Mouse (Mus musculus) CH12.LX (cell line): Measurements from ENCODE around the gene Hebp1. TPM values are rescaled to one million over a fixed set of nuclear protein-coding genes. Genes with fewer than 3 reads are reported as not detected.

Experiments used
- DNase-seq: peaks from one replicate; pipeline ENCODE4 v3.0.0-alpha.2; 2013; ENCODE audit errors: extremely low read depth
- H3K27ac ChIP-seq: 2 replicates; pipeline ENCODE4 v1.5.1; 2012; ENCODE audit warnings: low read depth, mild to moderate bottlenecking, control low read depth, moderate library complexity; ENCODE audit not compliant: insufficient read depth
- H3K27me3 ChIP-seq: replicated peaks from 2 replicates; pipeline ENCODE3; 2012; ENCODE audit warnings: inconsistent platforms
- H3K36me3 ChIP-seq, 2 experiments: replicated peaks in 1 of 2; 2 replicates each; pipeline versions ENCODE3 to v1.6.1; 2012; ENCODE audit warnings: inconsistent platforms in 1 of 2, low read length in 1 of 2, mild to moderate bottlenecking in 1 of 2, mixed read lengths in 1 of 2, moderate library complexity in 1 of 2; ENCODE audit not compliant: control insufficient read depth in 1 of 2, insufficient read depth in 1 of 2
- H3K4me1 ChIP-seq, 2 experiments: 2 replicates each; pipeline ENCODE4 v1.6.1; 2012; ENCODE audit warnings: inconsistent platforms in 1 of 2, moderate library complexity in 1 of 2; ENCODE audit not compliant: insufficient read depth in 2 of 2, control insufficient read depth in 1 of 2
- H3K4me2 ChIP-seq: 2 replicates; pipeline ENCODE4 v1.6.1; 2012; ENCODE audit warnings: low read depth, mild to moderate bottlenecking, control low read depth; ENCODE audit not compliant: poor library complexity, insufficient read depth, severe bottlenecking
- H3K4me3 ChIP-seq, 3 experiments: fragments of 150-350 bp in 1 of 3; sonication (generic) in 1 of 3; replicated peaks in 1 of 3; 2 replicates each; pipeline versions ENCODE3 to v1.5.1; 2011 to 2012; ENCODE audit warnings: low read depth in 2 of 3, low read length in 2 of 3, mild to moderate bottlenecking in 2 of 3, moderate library complexity in 2 of 3, control low read depth in 1 of 3, improper control_type of control experiment in 1 of 3, inconsistent platforms in 1 of 3, mixed read lengths in 1 of 3; ENCODE audit not compliant: poor library complexity in 1 of 3
- H3K79me2 ChIP-seq: replicated peaks from 2 replicates; pipeline ENCODE4 v1.6.1; 2012; ENCODE audit warnings: mild to moderate bottlenecking, moderate library complexity; ENCODE audit not compliant: control insufficient read depth, poor library complexity, insufficient read depth, severe bottlenecking; ENCODE audit errors: extremely low read depth
- H3K9ac ChIP-seq: 2 replicates; pipeline ENCODE4 v1.6.1; 2012; ENCODE audit warnings: low read depth, mild to moderate bottlenecking, control low read depth, moderate library complexity; ENCODE audit not compliant: insufficient read depth
- H3K9me3 ChIP-seq: replicated peaks from 2 replicates; pipeline ENCODE3; 2012; ENCODE audit warnings: low read length, inconsistent platforms, mixed read lengths
- BHLHE40 ChIP-seq: IDR thresholded peaks from 2 replicates; pipeline ENCODE4 v1.6.1; 2011; ENCODE audit warnings: mild to moderate bottlenecking, low read depth, low read length, improper control_type of control experiment
- CHD1 ChIP-seq: IDR thresholded peaks from 2 replicates; pipeline ENCODE4 v1.6.1; 2012; ENCODE audit warnings: low read depth, low read length, improper control_type of control experiment, inconsistent platforms
- CHD2 ChIP-seq: IDR thresholded peaks from 2 replicates; pipeline ENCODE4 v1.6.1; 2011; ENCODE audit warnings: low read length, improper control_type of control experiment
- CTCF ChIP-seq, 2 experiments: IDR thresholded peaks in 1 of 2; conservative IDR thresholded peaks in 1 of 2; 2 replicates each; pipeline ENCODE4 v1.5.1; 2011 to 2012; ENCODE audit warnings: low read depth in 2 of 2, low read length in 2 of 2, improper control_type of control experiment in 1 of 2, inconsistent platforms in 1 of 2, mild to moderate bottlenecking in 1 of 2, moderate library complexity in 1 of 2
- E2F4 ChIP-seq: IDR thresholded peaks from 2 replicates; pipeline ENCODE4 v1.6.1; 2011; ENCODE audit warnings: low read depth, low read length, improper control_type of control experiment; ENCODE audit not compliant: insufficient replicate concordance
- ELF1 ChIP-seq: IDR thresholded peaks from 2 replicates; pipeline ENCODE4 v1.6.1; 2014; ENCODE audit warnings: low read depth, mild to moderate bottlenecking, inconsistent platforms, low read length, improper control_type of control experiment
- GABPA ChIP-seq: IDR thresholded peaks from 2 replicates; pipeline ENCODE4 v1.6.1; 2012; ENCODE audit warnings: low read depth, low read length, improper control_type of control experiment, inconsistent platforms; ENCODE audit not compliant: insufficient replicate concordance
- IRF4 ChIP-seq: IDR thresholded peaks from 2 replicates; pipeline ENCODE4 v1.6.1; 2014; ENCODE audit warnings: low read depth, mild to moderate bottlenecking, inconsistent platforms, low read length, improper control_type of control experiment
- JUN ChIP-seq: IDR thresholded peaks from 2 replicates; pipeline ENCODE4 v1.6.1; 2011; ENCODE audit warnings: low read depth, mild to moderate bottlenecking, low read length, improper control_type of control experiment, moderate library complexity; ENCODE audit not compliant: insufficient read depth
- JUND ChIP-seq: conservative IDR thresholded peaks from 2 replicates; pipeline ENCODE4 v1.6.1; 2011; ENCODE audit warnings: low read depth, low read length, improper control_type of control experiment
- MAFK ChIP-seq: IDR thresholded peaks from 2 replicates; pipeline ENCODE4 v1.6.1; 2011; ENCODE audit warnings: low read length, improper control_type of control experiment; ENCODE audit not compliant: insufficient replicate concordance
- MEF2A ChIP-seq: IDR thresholded peaks from 2 replicates; pipeline ENCODE4 v1.6.1; 2014; ENCODE audit warnings: low read depth, mild to moderate bottlenecking, inconsistent platforms, low read length, improper control_type of control experiment, borderline replicate concordance
- MXI1 ChIP-seq: IDR thresholded peaks from 2 replicates; pipeline ENCODE4 v1.6.1; 2011; ENCODE audit warnings: mild to moderate bottlenecking, low read depth, low read length, improper control_type of control experiment
- NELFE ChIP-seq: IDR thresholded peaks from 2 replicates; pipeline ENCODE4 v1.6.1; 2011; ENCODE audit warnings: low read depth, low read length, improper control_type of control experiment
- POLR2AphosphoS2 ChIP-seq: IDR thresholded peaks from 2 replicates; pipeline ENCODE4 v1.6.1; 2011; ENCODE audit warnings: low read depth, low read length, improper control_type of control experiment
- RAD21 ChIP-seq: IDR thresholded peaks from 2 replicates; pipeline ENCODE4 v1.6.1; 2011; ENCODE audit warnings: low read depth, mild to moderate bottlenecking, low read length, improper control_type of control experiment, moderate library complexity
- SMC3 ChIP-seq: IDR thresholded peaks from 2 replicates; pipeline ENCODE4 v1.6.1; 2011; ENCODE audit warnings: low read depth, low read length, improper control_type of control experiment
- TBP ChIP-seq: conservative IDR thresholded peaks from 2 replicates; pipeline ENCODE4 v1.6.1; 2011; ENCODE audit warnings: low read depth, low read length, improper control_type of control experiment
- TCF12 ChIP-seq: IDR thresholded peaks from 2 replicates; pipeline ENCODE4 v1.6.1; 2014; ENCODE audit warnings: low read depth, mild to moderate bottlenecking, inconsistent platforms, low read length, improper control_type of control experiment
- UBTF ChIP-seq: IDR thresholded peaks from 2 replicates; pipeline ENCODE4 v1.6.1; 2012; ENCODE audit warnings: low read depth, mild to moderate bottlenecking, inconsistent platforms, low read length, improper control_type of control experiment, moderate library complexity
- USF2 ChIP-seq: conservative IDR thresholded peaks from 2 replicates; pipeline ENCODE4 v1.6.1; 2011; ENCODE audit warnings: low read depth, low read length, improper control_type of control experiment
- ZC3H11A ChIP-seq: IDR thresholded peaks from 2 replicates; pipeline ENCODE4 v1.6.1; 2012; ENCODE audit warnings: low read depth, mild to moderate bottlenecking, inconsistent platforms, low read length, improper control_type of control experiment
- ZMIZ1 ChIP-seq: IDR thresholded peaks from 2 replicates; pipeline ENCODE4 v1.6.1; 2012; ENCODE audit warnings: low read depth, mild to moderate bottlenecking, inconsistent platforms, low read length, improper control_type of control experiment
- ZNF384 ChIP-seq: IDR thresholded peaks from 2 replicates; pipeline ENCODE4 v1.6.1; 2012; ENCODE audit warnings: low read depth, low read length, improper control_type of control experiment, inconsistent platforms
- dilution Hi-C: fragments of 300-500 bp; cut with MboI; formaldehyde crosslinking; loops from 2 replicates; pipeline ENCODE4 v1.14.3; 2020; ENCODE audit warnings: low sequenced_read_pairs; ENCODE audit not compliant: extremely low pct_unique_long_range_greater_than_20kb, extremely low pct_ligation_motif_present
- in situ Hi-C: fragments of 300-500 bp; cut with MboI; formaldehyde crosslinking; loops from 3 replicates; pipeline ENCODE4 v1.14.3; 2019; ENCODE audit warnings: low sequenced_read_pairs, low pct_ligation_motif_present, low pct_unique_long_range_greater_than_20kb, mixed read lengths
- polyA plus RNA-seq: library from polyadenylated mRNA; unstranded; fragments of >175 nt; gene quantifications from 2 replicates; pipeline ENCODE4 v1.2.1, GENCODE M21; 2012; ENCODE audit warnings: low read depth; ENCODE audit not compliant: insufficient read length
- total RNA-seq, 2 experiments: library from RNA; depleted of rRNA; stranded (reverse); fragments of 300-350 nt in 1 of 2; fragments of >200 nt in 1 of 2; gene quantifications; 2 replicates each; pipeline ENCODE4 v1.2.3; 2012 to 2014

Hebp1 gene
- total and polyA plus RNA-seq, 3 experiments, result not detected

GRCm38 (mm10) chr6:135124755-135125380, 73.0 kb downstream of the Hebp1 start:
- dilution Hi-C loops, result no loop called here
- H3K27me3 ChIP-seq, result peaks cover 14% of the 10 kb centered on the region
- TF ChIP-seq GABPA (no peak), MXI1 (no peak), MEF2A (no peak), RAD21 (no peak), JUN (no peak), JUND (no peak), MAFK (no peak), CHD1 (no peak), E2F4 (no peak), NELFE (no peak), CHD2 (no peak), USF2 (no peak), ZC3H11A (no peak), SMC3 (no peak), ELF1 (no peak)
- TF ChIP-seq, all 38 proteins: peak for 0

GRCm38 (mm10) chr6:135118183-135118582, 79.6 kb downstream of the Hebp1 start, which contains the start of gene Gprc5d:
Gene Gprc5d, minus strand, starts transcription at chr6:135118283.
- no peaks in the 10 kb centered on the region for H3K79me2 ChIP-seq
- H3K27ac ChIP-seq, result no peak within 1 kb of the TSS
- TF ChIP-seq BHLHE40 (no peak), CTCF (conservative IDR thresholded peaks at IDR 0.05 in 1 of 2, IDR thresholded peaks at IDR 0.05 in 1 of 2; ENCODE audit: low read depth in 2 of 2, low read length in 2 of 2) (no peak), ZMIZ1 (no peak), IRF4 (no peak), TCF12 (no peak), POLR2AphosphoS2 (no peak), ZC3H11A (no peak), TBP (no peak), SMC3 (no peak), UBTF (no peak), ZNF384 (no peak), NELFE (no peak), RAD21 (no peak)
- H3K27me3 ChIP-seq, result no peaks in the 10 kb centered on the region
- no peak for DNase-seq
- no peaks in the 10 kb centered on the region for H3K9me3 ChIP-seq
- in situ Hi-C loops, result no loop called here
- H3K4me3 ChIP-seq, result no peak within 1 kb of the TSS
- no peaks in the 10 kb centered on the region for H3K4me1 ChIP-seq
- no peak within 1 kb of the TSS for H3K9ac ChIP-seq
- H3K36me3 ChIP-seq, result no peaks in the 10 kb centered on the region
- H3K4me2 ChIP-seq, result no peak within 1 kb of the TSS
- dilution Hi-C loops, result no loop called here

More at GRCm38 (mm10) chr6:135124755-135125380, 73.0 kb downstream of the Hebp1 start:
- in situ Hi-C loops, result no loop called here
- no peaks in the 10 kb centered on the region for H3K9me3 ChIP-seq
- no peak overlapping the region for H3K4me2 ChIP-seq
- no peak overlapping the region for H3K27ac ChIP-seq
- no peak overlapping the region for H3K4me3 ChIP-seq
- H3K4me1 ChIP-seq, result no peaks in the 10 kb centered on the region
- H3K36me3 ChIP-seq, result no peaks in the 10 kb centered on the region
- no peak overlapping the region for H3K9ac ChIP-seq
- no peak for DNase-seq
- no peaks in the 10 kb centered on the region for H3K79me2 ChIP-seq
